Mouse (Mus musculus) spleen, adult 2 months (tissue): Measurements from ENCODE around the gene Gm49361. TPM values are rescaled to one million over a fixed set of nuclear protein-coding genes. Genes with fewer than 3 reads are reported as not detected.
"Not testable (repeated sequence)": the region's sequence is repeated elsewhere in the genome, so short reads cannot be mapped to it uniquely, and the experiment has no call there.

Source experiments
- DNase-seq, 2 experiments: peaks; one replicate each; pipeline versions ENCODE4 v3.0.0 to v3.0.0-alpha.2; 2012 to 2021; ENCODE audit warnings: low spot score in 2 of 2, low read depth in 1 of 2
- H3K27ac ChIP-seq: fragments of 200-500 bp; 2 replicates; pipeline ENCODE4 v1.5.1; 2012; ENCODE audit warnings: low read length, inconsistent platforms; ENCODE audit not compliant: insufficient read depth
- H3K27me3 ChIP-seq: fragments of 200-500 bp; 2 replicates; pipeline ENCODE4 v1.6.1; 2012; ENCODE audit warnings: mild to moderate bottlenecking, moderate library complexity, low read length, inconsistent platforms; ENCODE audit not compliant: control insufficient read depth, insufficient read depth
- H3K36me3 ChIP-seq: fragments of 200-500 bp; 2 replicates; pipeline ENCODE4 v1.6.1; 2012; ENCODE audit warnings: mild to moderate bottlenecking, low read length, inconsistent platforms; ENCODE audit not compliant: control insufficient read depth, insufficient read depth
- H3K4me1 ChIP-seq: fragments of 200-500 bp; 2 replicates; pipeline ENCODE4 v1.6.1; 2011; ENCODE audit warnings: inconsistent platforms; ENCODE audit not compliant: control insufficient read depth, insufficient read depth, insufficient read length
- H3K4me3 ChIP-seq: fragments of 200-500 bp; 2 replicates; pipeline ENCODE4 v1.5.1; 2011; ENCODE audit warnings: mild to moderate bottlenecking, inconsistent platforms; ENCODE audit not compliant: insufficient read depth, insufficient read length; ENCODE audit errors: extremely low read depth
- CTCF ChIP-seq: fragments of 200-500 bp; IDR thresholded peaks from 2 replicates; pipeline ENCODE4 v1.5.1; 2011; ENCODE audit warnings: mild to moderate bottlenecking, inconsistent platforms; ENCODE audit not compliant: insufficient read depth, insufficient read length, insufficient replicate concordance; ENCODE audit errors: extremely low read depth
- POLR2A ChIP-seq: fragments of 200-500 bp; IDR thresholded peaks from 2 replicates; pipeline ENCODE4 v1.6.1; 2011; ENCODE audit warnings: low read depth, low read length, inconsistent platforms
- WGBS: fragments of 180-500 bp; shearing (Covaris S2); methylation state at CpG from one replicate; pipeline ENCODE4 v1.1.7; 2018; 5-methylcytosine and 5-hydroxymethylcytosine counted together
- polyA plus RNA-seq: library from polyadenylated mRNA; depleted of rRNA; stranded (reverse); fragments of >200 nt; gene quantifications from 2 replicates; pipeline ENCODE4 v1.2.3, GENCODE M21; 2012

Gene Gm49361
- polyA plus RNA-seq, 1 experiment = not detected

GRCm38 (mm10) chr14:57760447-57761412 is 14.8 kb upstream of the Gm49361 start:
- Histone ChIP-seq H3K27ac (peak overlapping the region; percentile 33; the same call in 1 of the 2 replicates), H3K4me3 (no peak overlapping the region), H3K27me3 (no peaks in the 10 kb centered on the region), H3K4me1 (no peaks in the 10 kb centered on the region), H3K36me3 (no peaks in the 10 kb centered on the region)
- DNase-seq = no peak
- no peak for TF ChIP-seq POLR2A
- TF ChIP-seq CTCF = no peak
- WGBS = 85% methylated on average over 10 of the region's 10 CpGs

- H3K4me3 ChIP-seq = no peak within 1 kb of the TSS
These were observed 12.3 kb upstream of the Gm49361 start, which contains the start of gene Lats2 for GRCm38 (mm10) chr14:57758237-57758636. Gene Lats2 (minus strand): TSS chr14:57758388.

GRCm38 (mm10) chr14:57756094-57756493 is 10.2 kb upstream of the Gm49361 start:
- TF ChIP-seq CTCF = no peak
- TF ChIP-seq POLR2A = no peak
- H3K36me3 ChIP-seq = no peaks in the 10 kb centered on the region
- WGBS = 87% methylated on average over 4 of the region's 4 CpGs
- H3K27me3 ChIP-seq = no peaks in the 10 kb centered on the region
- no peaks in the 10 kb centered on the region for H3K4me1 ChIP-seq
- no peak overlapping the region for H3K4me3 ChIP-seq
- no peak overlapping the region for H3K27ac ChIP-seq
- DNase-seq = no peak

More at GRCm38 (mm10) chr14:57758237-57758636, 12.3 kb upstream of the Gm49361 start, which contains the start of gene Lats2:
- TF ChIP-seq POLR2A (no peak), CTCF (no peak)
- 92% methylated on average over 4 of the region's 4 CpGs for WGBS
- no peaks in the 10 kb centered on the region for H3K36me3 ChIP-seq
- no peak for DNase-seq
- no peaks in the 10 kb centered on the region for H3K4me1 ChIP-seq
- no peaks in the 10 kb centered on the region for H3K27me3 ChIP-seq
- no peak within 1 kb of the TSS for H3K27ac ChIP-seq

GRCm38 (mm10) chr14:57755661-57756060 is 9.8 kb upstream of the Gm49361 start:
- no peaks in the 10 kb centered on the region for H3K4me1 ChIP-seq
- H3K27ac ChIP-seq = no peak overlapping the region
- no peak for DNase-seq
- 95% methylated on average over 2 of the region's 2 CpGs for WGBS
- no peaks in the 10 kb centered on the region for H3K36me3 ChIP-seq
- H3K27me3 ChIP-seq = no peaks in the 10 kb centered on the region
- no peak overlapping the region for H3K4me3 ChIP-seq
- TF ChIP-seq POLR2A = no peak
- no peak for TF ChIP-seq CTCF

GRCm38 (mm10) chr14:57753351-57753992 is 7.6 kb upstream of the Gm49361 start:
- no peak for DNase-seq
- Histone ChIP-seq H3K36me3 (no peaks in the 10 kb centered on the region), H3K27me3 (no peaks in the 10 kb centered on the region), H3K4me3 (no peak overlapping the region), H3K4me1 (peaks cover 12% of the 10 kb centered on the region; the same call in 1 of the 2 replicates), H3K27ac (0 out of 2 replicates have a peak overlapping the region, but pooled peaks have one; percentile 24)
- TF ChIP-seq POLR2A (no peak), CTCF (no peak)
- 69% methylated on average over 9 of the region's 9 CpGs for WGBS

GRCm38 (mm10) chr14:57751006-57751405 is 5.1 kb upstream of the Gm49361 start:
- H3K36me3 ChIP-seq, H3K27ac ChIP-seq, DNase-seq, H3K27me3 ChIP-seq, H3K4me3 ChIP-seq: not testable (repeated sequence)
- H3K4me1 ChIP-seq = peaks cover 16% of the 10 kb centered on the region; the same call in 1 of the 2 replicates
